Mouse (Mus musculus) CH12.LX (cell line): ENCODE measurements at regions not wholly inside any gene's neighbourhood (a gene's known extent, or its start where the extent isn't known, plus 50 kb on each side); places are given as distances from the start of the nearest gene placed in this dataset.

ENCODE experiments used
- DNase-seq: peaks from one replicate; pipeline ENCODE4 v3.0.0-alpha.2; 2013; ENCODE audit errors: extremely low read depth
- H3K27ac ChIP-seq: 2 replicates; pipeline ENCODE4 v1.5.1; 2012; ENCODE audit warnings: low read depth, mild to moderate bottlenecking, control low read depth, moderate library complexity; ENCODE audit not compliant: insufficient read depth
- H3K27me3 ChIP-seq: replicated peaks from 2 replicates; pipeline ENCODE3; 2012; ENCODE audit warnings: inconsistent platforms
- H3K36me3 ChIP-seq, 2 experiments: replicated peaks in 1 of 2; 2 replicates each; pipeline versions ENCODE3 to v1.6.1; 2012; ENCODE audit warnings: inconsistent platforms in 1 of 2, low read length in 1 of 2, mild to moderate bottlenecking in 1 of 2, mixed read lengths in 1 of 2, moderate library complexity in 1 of 2; ENCODE audit not compliant: control insufficient read depth in 1 of 2, insufficient read depth in 1 of 2
- H3K4me1 ChIP-seq, 2 experiments: 2 replicates each; pipeline ENCODE4 v1.6.1; 2012; ENCODE audit warnings: inconsistent platforms in 1 of 2, moderate library complexity in 1 of 2; ENCODE audit not compliant: insufficient read depth in 2 of 2, control insufficient read depth in 1 of 2
- H3K4me2 ChIP-seq: 2 replicates; pipeline ENCODE4 v1.6.1; 2012; ENCODE audit warnings: low read depth, mild to moderate bottlenecking, control low read depth; ENCODE audit not compliant: poor library complexity, insufficient read depth, severe bottlenecking
- H3K4me3 ChIP-seq, 3 experiments: fragments of 150-350 bp in 1 of 3; sonication (generic) in 1 of 3; replicated peaks in 1 of 3; 2 replicates each; pipeline versions ENCODE3 to v1.5.1; 2011 to 2012; ENCODE audit warnings: low read depth in 2 of 3, low read length in 2 of 3, mild to moderate bottlenecking in 2 of 3, moderate library complexity in 2 of 3, control low read depth in 1 of 3, improper control_type of control experiment in 1 of 3, inconsistent platforms in 1 of 3, mixed read lengths in 1 of 3; ENCODE audit not compliant: poor library complexity in 1 of 3
- H3K79me2 ChIP-seq: replicated peaks from 2 replicates; pipeline ENCODE4 v1.6.1; 2012; ENCODE audit warnings: mild to moderate bottlenecking, moderate library complexity; ENCODE audit not compliant: control insufficient read depth, poor library complexity, insufficient read depth, severe bottlenecking; ENCODE audit errors: extremely low read depth
- H3K9ac ChIP-seq: 2 replicates; pipeline ENCODE4 v1.6.1; 2012; ENCODE audit warnings: low read depth, mild to moderate bottlenecking, control low read depth, moderate library complexity; ENCODE audit not compliant: insufficient read depth
- H3K9me3 ChIP-seq: replicated peaks from 2 replicates; pipeline ENCODE3; 2012; ENCODE audit warnings: low read length, inconsistent platforms, mixed read lengths
- CHD1 ChIP-seq: IDR thresholded peaks from 2 replicates; pipeline ENCODE4 v1.6.1; 2012; ENCODE audit warnings: low read depth, low read length, improper control_type of control experiment, inconsistent platforms
- CHD2 ChIP-seq: IDR thresholded peaks from 2 replicates; pipeline ENCODE4 v1.6.1; 2011; ENCODE audit warnings: low read length, improper control_type of control experiment
- CTCF ChIP-seq, 2 experiments: IDR thresholded peaks in 1 of 2; conservative IDR thresholded peaks in 1 of 2; 2 replicates each; pipeline ENCODE4 v1.5.1; 2011 to 2012; ENCODE audit warnings: low read depth in 2 of 2, low read length in 2 of 2, improper control_type of control experiment in 1 of 2, inconsistent platforms in 1 of 2, mild to moderate bottlenecking in 1 of 2, moderate library complexity in 1 of 2
- ELF1 ChIP-seq: IDR thresholded peaks from 2 replicates; pipeline ENCODE4 v1.6.1; 2014; ENCODE audit warnings: low read depth, mild to moderate bottlenecking, inconsistent platforms, low read length, improper control_type of control experiment
- EP300 ChIP-seq: IDR thresholded peaks from 2 replicates; pipeline ENCODE4 v1.6.1; 2011; ENCODE audit warnings: low read length, improper control_type of control experiment
- GABPA ChIP-seq: IDR thresholded peaks from 2 replicates; pipeline ENCODE4 v1.6.1; 2012; ENCODE audit warnings: low read depth, low read length, improper control_type of control experiment, inconsistent platforms; ENCODE audit not compliant: insufficient replicate concordance
- JUND ChIP-seq: conservative IDR thresholded peaks from 2 replicates; pipeline ENCODE4 v1.6.1; 2011; ENCODE audit warnings: low read depth, low read length, improper control_type of control experiment
- KAT2A ChIP-seq: IDR thresholded peaks from 2 replicates; pipeline ENCODE4 v1.6.1; 2012; ENCODE audit warnings: low read length, improper control_type of control experiment, inconsistent platforms; ENCODE audit not compliant: insufficient replicate concordance
- MAFK ChIP-seq: IDR thresholded peaks from 2 replicates; pipeline ENCODE4 v1.6.1; 2011; ENCODE audit warnings: low read length, improper control_type of control experiment; ENCODE audit not compliant: insufficient replicate concordance
- MAX ChIP-seq: IDR thresholded peaks from 2 replicates; pipeline ENCODE4 v1.6.1; 2011; ENCODE audit warnings: low read length, improper control_type of control experiment
- MAZ ChIP-seq: IDR thresholded peaks from 2 replicates; pipeline ENCODE4 v1.6.1; 2012; ENCODE audit warnings: low read depth, mild to moderate bottlenecking, inconsistent platforms, low read length, improper control_type of control experiment, moderate library complexity
- MEF2A ChIP-seq: IDR thresholded peaks from 2 replicates; pipeline ENCODE4 v1.6.1; 2014; ENCODE audit warnings: low read depth, mild to moderate bottlenecking, inconsistent platforms, low read length, improper control_type of control experiment, borderline replicate concordance
- MXI1 ChIP-seq: IDR thresholded peaks from 2 replicates; pipeline ENCODE4 v1.6.1; 2011; ENCODE audit warnings: mild to moderate bottlenecking, low read depth, low read length, improper control_type of control experiment
- NRF1 ChIP-seq: IDR thresholded peaks from 2 replicates; pipeline ENCODE4 v1.6.1; 2014; ENCODE audit warnings: low read depth, mild to moderate bottlenecking, inconsistent platforms, low read length, improper control_type of control experiment, moderate library complexity
- PAX5 ChIP-seq: IDR thresholded peaks from 2 replicates; pipeline ENCODE4 v1.6.1; 2012; ENCODE audit warnings: low read length, inconsistent platforms, mixed read lengths
- SIN3A ChIP-seq: IDR thresholded peaks from 2 replicates; pipeline ENCODE4 v1.6.1; 2012; ENCODE audit warnings: low read length, improper control_type of control experiment, inconsistent platforms
- TCF12 ChIP-seq: IDR thresholded peaks from 2 replicates; pipeline ENCODE4 v1.6.1; 2014; ENCODE audit warnings: low read depth, mild to moderate bottlenecking, inconsistent platforms, low read length, improper control_type of control experiment
- UBTF ChIP-seq: IDR thresholded peaks from 2 replicates; pipeline ENCODE4 v1.6.1; 2012; ENCODE audit warnings: low read depth, mild to moderate bottlenecking, inconsistent platforms, low read length, improper control_type of control experiment, moderate library complexity
- USF1 ChIP-seq: IDR thresholded peaks from 2 replicates; pipeline ENCODE4 v1.6.1; 2014; ENCODE audit warnings: low read depth, mild to moderate bottlenecking, inconsistent platforms, low read length, improper control_type of control experiment
- USF2 ChIP-seq: conservative IDR thresholded peaks from 2 replicates; pipeline ENCODE4 v1.6.1; 2011; ENCODE audit warnings: low read depth, low read length, improper control_type of control experiment
- ZC3H11A ChIP-seq: IDR thresholded peaks from 2 replicates; pipeline ENCODE4 v1.6.1; 2012; ENCODE audit warnings: low read depth, mild to moderate bottlenecking, inconsistent platforms, low read length, improper control_type of control experiment
- ZKSCAN1 ChIP-seq: IDR thresholded peaks from 2 replicates; pipeline ENCODE4 v1.6.1; 2012; ENCODE audit warnings: low read depth, inconsistent platforms, low read length, improper control_type of control experiment, borderline replicate concordance
- ZMIZ1 ChIP-seq: IDR thresholded peaks from 2 replicates; pipeline ENCODE4 v1.6.1; 2012; ENCODE audit warnings: low read depth, mild to moderate bottlenecking, inconsistent platforms, low read length, improper control_type of control experiment
- dilution Hi-C: fragments of 300-500 bp; cut with MboI; formaldehyde crosslinking; loops from 2 replicates; pipeline ENCODE4 v1.14.3; 2020; ENCODE audit warnings: low sequenced_read_pairs; ENCODE audit not compliant: extremely low pct_unique_long_range_greater_than_20kb, extremely low pct_ligation_motif_present
- in situ Hi-C: fragments of 300-500 bp; cut with MboI; formaldehyde crosslinking; loops from 3 replicates; pipeline ENCODE4 v1.14.3; 2019; ENCODE audit warnings: low sequenced_read_pairs, low pct_ligation_motif_present, low pct_unique_long_range_greater_than_20kb, mixed read lengths

DNA sequence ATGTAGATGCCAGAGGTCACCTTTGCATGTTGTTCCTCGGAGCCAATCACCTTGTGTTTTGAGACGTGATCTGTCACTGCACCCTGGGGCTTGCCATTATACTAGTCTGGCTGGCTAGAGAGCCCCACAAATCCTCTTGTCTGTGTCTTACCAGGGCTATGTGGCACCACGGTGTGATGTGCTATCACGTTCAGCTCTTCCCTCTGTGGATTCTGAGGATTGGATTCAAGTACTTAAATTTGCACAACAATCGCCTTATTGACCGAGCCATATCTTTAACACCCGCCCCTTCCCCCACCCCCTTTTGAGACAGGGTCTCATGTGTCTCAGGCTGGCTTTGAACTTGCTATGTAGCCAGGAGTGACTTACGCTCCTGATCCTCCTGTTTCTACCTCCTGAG lies 70.8 kb upstream of the Mboat1 start:
- Histone ChIP-seq H3K4me2 (no peak overlapping the region), H3K4me3 (no peak overlapping the region), H3K9ac (no peak overlapping the region), H3K27me3 (no peaks in the 10 kb centered on the region), H3K9me3 (no peaks in the 10 kb centered on the region), H3K36me3 (no peaks in the 10 kb centered on the region), H3K4me1 (peaks cover 2 to 14% of the 10 kb centered on the region in 2 experiments; a peak in 3 of 4 replicates), H3K27ac (no peak overlapping the region), H3K79me2 (no peaks in the 10 kb centered on the region)
- DNase-seq = no peak
- dilution Hi-C loops = no loop called here
- in situ Hi-C loops = no loop called here
- no peak for TF ChIP-seq CTCF (conservative IDR thresholded peaks at IDR 0.05 in 1 of 2, IDR thresholded peaks at IDR 0.05 in 1 of 2; ENCODE audit: low read depth in 2 of 2, low read length in 2 of 2)
- TF ChIP-seq MEF2A = no peak
- no peak for TF ChIP-seq ELF1
- TF ChIP-seq PAX5 = no peak
- no peak for TF ChIP-seq ZC3H11A
- TF ChIP-seq USF1 = no peak
- TF ChIP-seq MAZ = no peak
- TF ChIP-seq CHD2 = no peak
- TF ChIP-seq MXI1 = no peak
- TF ChIP-seq GABPA = no peak
- TF ChIP-seq ZMIZ1 = no peak
- TF ChIP-seq KAT2A = no peak
- TF ChIP-seq USF2 = no peak
- TF ChIP-seq ZKSCAN1 = no peak
- no peak for TF ChIP-seq UBTF
- TF ChIP-seq NRF1 = no peak
- no peak for TF ChIP-seq SIN3A

DNA sequence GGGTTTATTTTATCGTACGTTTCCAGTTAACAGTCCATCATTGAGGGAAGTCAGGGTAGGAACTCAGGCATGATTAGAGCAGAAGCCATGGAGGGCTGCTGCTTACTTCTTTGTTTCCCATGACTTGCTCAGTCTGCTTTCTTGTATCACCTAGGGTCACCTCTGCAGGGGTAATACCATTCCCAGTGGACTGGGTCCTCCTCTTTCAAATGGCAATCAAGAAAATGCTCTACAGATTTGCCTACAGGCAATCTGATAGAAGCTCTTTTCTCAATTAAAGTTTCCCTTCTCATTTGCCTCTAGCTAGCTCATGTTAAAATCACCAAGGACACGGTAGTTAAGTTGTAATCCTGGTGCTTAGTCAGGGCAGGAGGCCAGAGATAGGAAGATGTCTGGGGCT lies 72.5 kb upstream of the Mboat1 start:
- no peak overlapping the region for H3K4me3 ChIP-seq
- TF ChIP-seq TCF12 (no peak), UBTF (no peak), CHD1 (no peak), SIN3A (no peak), MAX (no peak), KAT2A (no peak), MAFK (no peak), JUND (no peak), EP300 (no peak), GABPA (no peak)
- dilution Hi-C loops = no loop called here
- H3K79me2 ChIP-seq = no peaks in the 10 kb centered on the region
- H3K4me1 ChIP-seq = peaks cover under 1 to 1% of the 10 kb centered on the region in 2 experiments; a peak in 2 of 4 replicates
- in situ Hi-C loops = no loop called here
- no peaks in the 10 kb centered on the region for H3K27me3 ChIP-seq
- H3K9me3 ChIP-seq = no peaks in the 10 kb centered on the region
- H3K27ac ChIP-seq = no peak overlapping the region
- DNase-seq = no peak
- H3K36me3 ChIP-seq = no peaks in the 10 kb centered on the region
- no peak overlapping the region for H3K9ac ChIP-seq
- no peak overlapping the region for H3K4me2 ChIP-seq
